Mouse (Mus musculus) mature B cell (primary cell): Measurements from ENCODE around the gene Sppl2b.

Source experiments
- in situ Hi-C: fragments of 300-500 bp; cut with MboI; formaldehyde crosslinking; loops from 2 replicates; pipeline ENCODE4 v1.14.3; 2019

Sppl2b gene

DNA sequence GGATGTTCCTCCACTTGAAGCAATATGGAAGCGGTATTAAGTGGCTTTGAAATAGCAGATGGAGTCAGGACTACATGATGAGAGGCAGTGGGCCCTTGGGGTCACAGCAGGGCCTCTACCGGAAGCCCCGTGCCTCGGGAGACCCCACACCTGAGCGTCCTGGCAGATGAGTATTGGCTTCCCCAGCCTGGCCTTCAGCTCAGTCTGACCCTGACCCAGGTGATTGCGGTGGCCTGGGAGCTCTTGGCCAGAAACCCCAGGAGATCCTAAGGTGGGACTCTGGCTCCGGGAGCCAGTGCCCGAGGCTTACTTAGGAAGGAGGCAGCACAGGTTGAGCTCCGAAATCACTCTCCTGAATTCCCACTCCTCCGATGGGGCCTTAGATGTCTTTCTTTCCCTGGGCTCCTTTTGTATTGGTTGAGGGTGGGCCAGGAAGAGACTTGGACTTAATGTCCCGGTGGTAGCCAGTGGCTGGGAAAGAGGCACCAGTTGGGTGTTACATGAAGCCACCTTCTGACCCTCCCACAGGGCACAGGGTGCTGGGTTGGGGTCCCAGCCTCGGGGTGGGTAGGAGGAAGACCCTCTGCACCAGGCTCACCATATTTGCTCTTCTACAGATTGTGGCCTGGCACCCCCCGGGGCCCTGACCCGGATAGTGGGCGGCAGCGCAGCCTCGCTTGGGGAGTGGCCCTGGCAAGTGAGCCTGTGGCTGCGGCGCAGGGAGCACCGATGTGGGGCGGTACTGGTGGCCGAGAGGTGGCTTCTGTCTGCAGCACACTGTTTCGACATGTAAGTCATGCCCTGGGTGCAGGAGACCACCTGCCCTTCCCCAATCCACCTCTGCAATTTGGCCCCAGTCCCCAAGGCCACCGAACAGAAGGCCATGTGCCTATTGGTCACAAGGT lies 41.8 kb downstream of the Sppl2b start:
- in situ Hi-C loops, result no loop called here

DNA sequence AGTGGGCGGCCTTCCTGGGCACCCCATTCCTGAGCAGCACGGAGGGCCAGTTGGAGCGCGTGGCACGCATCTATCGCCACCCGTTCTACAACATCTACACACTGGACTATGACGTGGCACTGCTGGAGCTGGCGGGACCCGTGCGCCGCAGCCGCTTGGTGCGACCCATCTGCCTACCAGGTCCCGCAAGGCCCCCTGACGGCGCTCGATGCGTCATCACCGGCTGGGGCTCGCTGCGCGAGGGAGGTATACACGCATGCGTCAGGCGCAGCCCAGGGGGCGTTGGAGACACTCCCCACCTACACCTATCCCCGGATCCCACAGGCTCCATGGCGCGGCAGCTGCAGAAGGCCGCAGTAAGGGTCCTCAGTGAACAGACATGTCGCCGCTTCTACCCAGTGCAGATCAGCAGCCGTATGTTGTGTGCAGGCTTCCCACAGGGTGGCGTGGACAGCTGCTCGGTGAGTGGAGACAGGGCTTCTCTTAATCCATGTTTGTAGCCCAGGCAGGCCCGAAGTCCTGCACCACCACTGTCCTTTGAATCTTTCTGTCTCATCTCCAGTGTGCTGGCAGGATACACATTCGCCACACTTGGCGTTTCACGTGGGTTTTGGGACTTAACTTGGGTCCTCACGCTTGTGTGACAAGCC lies 42.9 kb downstream of the Sppl2b start:
- in situ Hi-C loops, result no loop called here

DNA sequence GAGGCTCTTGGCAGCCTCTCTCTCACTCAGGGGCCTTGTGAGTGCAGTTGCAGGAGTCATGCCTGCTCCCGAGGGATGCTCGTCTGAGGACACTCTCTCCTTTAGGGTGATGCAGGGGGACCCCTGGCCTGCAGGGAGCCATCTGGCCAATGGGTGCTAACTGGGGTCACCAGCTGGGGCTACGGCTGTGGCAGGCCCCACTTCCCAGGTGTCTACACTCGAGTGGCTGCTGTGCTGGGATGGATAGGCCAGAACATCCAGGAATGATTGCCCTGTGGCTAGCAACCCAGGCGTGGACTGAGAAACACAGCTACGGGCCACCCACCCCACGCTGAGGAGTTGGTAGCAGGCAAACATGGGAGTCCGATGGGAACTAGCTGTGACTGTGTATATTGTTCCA lies 44.0 kb downstream of the Sppl2b start:
- in situ Hi-C loops, result no loop called here

DNA sequence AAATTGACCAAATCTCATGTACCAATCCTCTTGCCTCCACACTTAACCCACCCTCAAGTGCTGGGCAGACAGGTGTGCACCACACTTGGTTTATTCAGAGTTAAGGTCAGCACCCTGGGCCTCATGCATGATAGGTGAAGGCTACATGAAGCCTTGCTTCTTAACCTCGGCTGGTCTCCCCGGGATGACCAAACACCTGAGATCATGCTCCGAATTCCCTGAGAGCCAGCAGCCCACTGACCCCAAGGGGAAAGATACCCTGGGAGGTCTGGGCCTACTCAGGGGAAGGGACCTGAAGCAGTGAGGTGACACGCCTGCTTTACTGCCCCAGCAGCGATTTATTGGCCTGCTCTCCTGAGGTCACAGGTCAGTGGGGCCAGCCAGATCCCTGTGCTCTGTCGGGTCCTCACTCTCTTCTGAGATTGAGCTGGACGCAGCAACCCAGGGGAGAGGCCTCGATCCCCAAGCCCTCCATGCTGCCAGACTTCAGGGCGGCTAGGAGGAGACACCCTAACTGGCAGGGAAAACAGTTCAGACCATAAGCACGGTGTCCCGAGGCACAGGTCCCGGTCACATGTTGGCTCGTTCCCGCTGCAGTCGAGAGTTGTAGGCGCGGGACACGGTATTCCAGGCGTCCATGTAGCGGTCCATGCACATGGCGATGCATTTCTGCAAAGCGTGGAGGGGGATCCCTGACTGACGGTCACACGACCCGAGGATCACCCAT lies 44.7 kb downstream of the Sppl2b start:
- in situ Hi-C loops, result no loop called here

DNA sequence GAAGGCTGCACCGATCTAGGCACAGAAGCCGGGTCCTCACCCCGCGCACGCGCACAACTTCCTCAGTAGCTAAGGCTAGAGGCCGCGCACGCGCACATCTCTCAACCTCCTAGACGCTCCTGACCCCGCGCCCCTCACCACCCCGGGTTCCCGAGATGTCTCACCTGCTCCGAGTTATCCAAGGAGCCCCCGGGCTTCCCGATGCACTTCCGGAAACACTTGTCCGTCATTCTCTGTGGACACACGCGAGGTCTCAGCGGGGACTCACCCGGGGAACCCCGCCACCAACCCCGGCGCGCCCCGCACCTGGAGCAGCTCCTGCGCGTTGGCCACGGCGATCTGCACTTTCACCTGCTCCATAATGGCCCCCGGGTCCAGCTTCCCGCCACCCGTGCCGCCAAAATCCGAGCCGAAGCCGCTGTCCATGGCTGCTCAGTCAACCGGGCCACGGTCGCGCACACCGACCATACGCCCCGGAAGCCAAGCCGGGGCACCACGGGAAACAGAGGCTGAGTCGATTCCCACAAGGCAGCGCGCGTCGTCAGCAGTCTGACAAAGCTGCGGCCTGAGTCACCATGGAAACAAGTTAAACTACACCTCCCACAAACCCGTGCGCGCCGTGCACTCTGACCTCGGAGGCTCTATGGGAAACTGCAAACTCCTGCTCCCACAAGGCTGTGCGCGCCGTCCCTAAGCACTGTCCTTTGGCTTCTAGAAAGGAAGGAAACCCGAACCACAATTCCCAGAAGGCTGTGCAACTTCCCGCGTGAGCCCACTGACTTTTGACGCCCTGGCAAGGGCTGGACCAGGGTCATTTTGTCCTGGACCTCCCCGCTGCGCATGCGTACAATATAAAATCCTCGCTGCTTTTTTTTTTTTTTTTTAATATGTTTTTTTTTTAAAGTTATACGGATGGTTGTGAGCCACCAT lies 45.5 kb downstream of the Sppl2b start, which contains the start of gene Timm13:
TSS of gene Timm13 (minus strand) at position 652 of the 930 bp plus-strand sequence.
- in situ Hi-C loops, result no loop called here

DNA sequence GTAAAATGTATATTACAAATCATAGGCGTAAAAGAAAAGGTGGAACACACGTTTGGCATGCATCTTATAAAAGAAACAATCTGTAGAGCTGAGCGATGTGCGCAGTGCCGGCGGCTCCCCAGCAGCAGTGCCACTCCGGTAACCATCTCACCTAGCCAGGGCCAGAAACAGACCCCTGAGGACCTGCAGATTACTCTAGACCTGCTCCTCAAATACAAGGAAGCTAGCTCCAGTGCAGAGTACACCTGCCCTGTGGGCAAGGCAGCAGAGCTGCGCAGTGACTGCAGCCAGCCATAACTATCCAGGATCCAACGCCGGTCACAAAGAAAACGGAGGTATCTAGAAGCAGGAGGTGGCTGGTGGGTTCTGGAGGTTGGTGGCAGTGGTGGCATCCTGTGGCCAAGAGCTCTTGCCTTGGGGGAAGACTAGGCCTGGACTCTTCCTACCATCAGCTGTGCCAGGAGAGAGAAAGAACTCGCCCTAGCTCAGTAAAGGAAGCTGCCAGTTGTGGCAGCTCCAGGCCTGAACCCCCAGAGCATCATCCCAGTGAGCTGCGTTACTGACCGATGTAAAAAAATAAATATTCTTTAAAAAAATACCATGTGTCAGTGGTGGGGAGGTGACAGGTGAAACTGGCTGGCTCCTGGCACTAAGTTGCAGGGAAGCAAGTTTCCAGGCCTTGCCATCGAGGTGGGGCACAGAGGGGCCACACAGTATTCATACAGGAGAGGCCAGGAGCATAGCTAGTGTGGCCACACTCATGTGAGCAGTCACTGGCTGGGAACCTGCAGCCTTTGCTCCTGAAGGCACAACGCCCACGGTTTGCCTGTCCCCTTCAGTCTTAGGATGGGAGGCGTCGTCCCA lies 46.6 kb downstream of the Sppl2b start:
- in situ Hi-C loops, result no loop called here

DNA sequence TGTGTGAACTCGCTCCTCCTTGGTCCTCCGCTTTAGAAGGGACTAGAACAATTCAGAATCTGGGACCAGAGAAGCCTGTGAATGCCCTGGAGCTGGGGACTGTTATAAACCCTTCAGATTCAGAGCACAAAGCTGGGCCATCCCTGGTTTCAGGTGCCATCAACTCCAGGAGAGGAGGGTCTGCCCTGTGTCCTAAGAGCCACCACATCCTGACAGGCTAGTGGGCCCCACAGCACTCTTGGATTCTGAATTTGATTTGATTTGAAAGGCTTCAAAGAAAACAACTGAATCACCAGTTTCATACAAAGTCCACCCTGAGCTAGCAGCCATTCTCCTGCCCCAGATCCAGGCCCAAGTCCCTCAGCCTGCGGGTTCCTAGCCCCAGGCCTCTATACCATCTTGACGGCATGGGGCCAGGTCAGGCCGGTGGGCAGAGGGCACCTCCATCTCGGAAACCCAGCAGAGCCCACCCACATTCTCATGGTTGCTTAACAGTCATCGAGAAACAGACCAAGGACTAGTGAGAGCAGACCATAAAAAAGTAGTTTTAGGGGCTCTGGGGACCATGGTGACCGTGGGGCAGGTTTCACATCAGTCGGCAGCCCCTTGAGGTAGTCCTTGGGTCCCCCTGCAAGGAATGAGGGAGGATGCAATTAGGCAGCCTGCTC lies 47.3 kb downstream of the Sppl2b start:
- in situ Hi-C loops, result no loop called here

DNA sequence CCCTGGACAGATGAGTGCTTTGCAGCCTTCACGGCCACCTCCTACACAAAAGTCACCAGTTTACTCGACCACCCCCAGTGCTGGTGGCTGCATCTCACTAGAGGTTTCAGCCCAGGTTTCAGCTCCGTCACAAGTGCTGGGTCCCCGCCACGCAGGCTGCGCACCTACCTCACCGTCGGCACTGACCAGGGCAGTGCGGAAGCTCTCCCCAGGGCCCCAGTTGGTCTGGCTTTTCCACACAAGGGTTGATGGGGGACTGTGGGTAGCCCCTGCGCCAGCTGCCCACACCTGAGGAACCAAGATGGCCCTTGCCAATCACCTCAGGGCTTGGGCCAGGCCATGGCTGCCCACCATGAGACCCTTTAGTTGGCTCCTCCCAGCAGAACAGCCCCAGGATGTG lies 48.2 kb downstream of the Sppl2b start:
- in situ Hi-C loops, result no loop called here

DNA sequence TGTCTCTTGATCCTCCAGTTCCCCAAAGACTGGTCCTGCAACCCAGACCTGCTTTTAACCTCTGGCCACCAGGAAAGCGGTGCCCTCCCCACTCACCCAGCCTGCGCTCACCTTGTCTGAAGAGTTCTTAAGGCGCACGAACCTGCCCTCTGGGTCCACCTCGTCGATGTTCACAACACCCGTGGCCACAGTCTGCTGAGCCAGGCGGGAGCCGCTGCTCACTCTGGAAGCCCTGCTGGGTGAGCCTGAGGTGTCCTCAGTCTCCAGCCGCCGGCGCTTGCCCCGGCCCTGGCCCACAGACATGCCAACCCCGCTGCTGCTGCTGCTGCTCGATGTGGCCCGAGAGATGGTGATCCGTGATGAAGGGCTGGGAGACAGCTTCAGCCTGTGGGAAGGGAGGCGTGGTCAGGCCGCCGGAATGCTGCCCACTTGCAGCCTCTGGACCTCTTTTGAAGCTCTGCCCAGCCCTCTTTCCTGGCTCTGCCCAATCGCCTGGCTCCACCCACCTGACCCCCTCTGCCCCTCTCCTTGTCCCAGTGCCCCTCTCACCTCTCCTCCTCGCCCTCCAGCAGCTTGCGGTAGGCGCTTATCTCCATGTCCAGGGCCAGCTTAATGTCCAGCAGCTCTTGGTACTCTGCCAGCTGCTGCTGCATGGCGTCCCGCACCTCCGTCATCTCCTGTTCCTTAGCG lies 49.1 kb downstream of the Sppl2b start:
- in situ Hi-C loops, result no loop called here

DNA sequence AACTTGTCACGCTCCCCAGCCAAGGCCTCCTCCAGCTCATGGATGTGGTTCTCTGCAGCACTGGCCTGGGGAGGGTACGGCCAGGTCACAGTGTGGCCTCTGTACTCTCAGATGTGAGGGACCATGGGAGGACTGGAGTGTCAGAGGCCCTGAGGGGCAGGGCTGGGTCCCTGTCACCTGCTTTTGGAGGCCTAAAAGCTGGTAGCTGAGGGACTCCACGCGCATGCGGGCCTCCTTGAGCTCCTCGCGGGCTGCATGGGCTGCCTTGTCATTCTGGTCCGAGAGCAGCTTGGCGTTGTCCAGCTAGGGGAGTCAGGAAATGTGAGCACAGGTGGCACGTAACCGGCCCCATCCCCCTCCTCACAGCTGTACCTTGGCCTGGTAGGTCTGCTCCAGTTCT lies 49.6 kb downstream of the Sppl2b start:
- in situ Hi-C loops, result no loop called here

DNA sequence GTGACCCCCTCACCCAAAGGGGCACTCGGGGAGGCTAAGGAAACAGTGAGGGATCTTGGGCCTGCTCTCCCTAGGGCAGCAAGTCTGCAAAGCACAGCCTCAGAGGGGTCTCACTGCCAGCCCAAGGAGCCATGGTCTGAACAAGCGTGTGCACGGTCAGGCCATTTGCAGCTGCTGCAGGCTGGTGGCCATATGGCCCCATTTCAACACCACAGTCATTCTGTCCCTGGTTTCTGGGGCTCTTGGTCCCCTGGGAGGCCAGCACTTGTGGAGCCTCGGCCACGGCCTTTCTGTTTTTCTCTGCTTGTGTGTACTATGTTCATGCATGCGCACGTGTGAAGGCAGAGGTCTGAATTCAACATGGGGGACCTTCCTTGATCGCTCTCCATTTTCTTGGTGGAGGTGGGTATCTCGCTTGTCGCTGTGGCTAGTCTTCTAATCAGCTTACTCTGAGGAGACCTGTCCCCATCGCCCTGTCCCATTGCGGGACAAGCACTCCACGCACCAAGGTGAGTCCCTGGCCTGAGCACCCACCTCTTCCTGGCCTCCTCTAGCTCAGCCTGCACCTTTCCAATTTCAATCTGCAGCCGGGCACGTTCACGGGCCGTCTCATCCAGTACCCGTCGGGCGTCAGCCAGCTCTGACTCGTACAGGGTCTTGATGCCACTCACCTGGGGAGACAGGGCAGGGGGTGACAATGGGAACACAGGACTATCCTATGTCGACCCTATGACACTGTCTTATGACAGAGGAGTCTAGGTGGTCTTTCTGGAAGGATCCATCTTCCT lies 54.5 kb downstream of the Sppl2b start:
- in situ Hi-C loops, result no loop called here

DNA sequence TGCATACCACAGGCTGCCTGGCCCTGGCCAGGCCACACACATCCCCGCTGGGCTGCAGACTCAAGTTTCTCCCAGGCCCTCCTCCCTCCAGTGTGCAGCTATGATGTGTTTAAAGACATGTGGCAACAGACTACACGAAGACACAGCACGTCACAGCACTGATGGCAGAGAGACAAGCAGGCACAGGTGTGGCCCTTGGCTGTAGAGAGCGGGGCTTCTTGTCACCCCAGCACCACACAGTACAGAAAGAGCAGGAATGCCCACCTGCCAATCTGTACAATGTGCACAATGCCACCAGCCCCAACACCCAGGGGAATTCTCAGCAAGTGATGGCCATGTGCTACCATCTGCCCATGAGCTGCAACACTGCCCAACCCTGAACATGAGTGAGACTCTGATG lies 56.3 kb downstream of the Sppl2b start:
- in situ Hi-C loops, result no loop called here

DNA sequence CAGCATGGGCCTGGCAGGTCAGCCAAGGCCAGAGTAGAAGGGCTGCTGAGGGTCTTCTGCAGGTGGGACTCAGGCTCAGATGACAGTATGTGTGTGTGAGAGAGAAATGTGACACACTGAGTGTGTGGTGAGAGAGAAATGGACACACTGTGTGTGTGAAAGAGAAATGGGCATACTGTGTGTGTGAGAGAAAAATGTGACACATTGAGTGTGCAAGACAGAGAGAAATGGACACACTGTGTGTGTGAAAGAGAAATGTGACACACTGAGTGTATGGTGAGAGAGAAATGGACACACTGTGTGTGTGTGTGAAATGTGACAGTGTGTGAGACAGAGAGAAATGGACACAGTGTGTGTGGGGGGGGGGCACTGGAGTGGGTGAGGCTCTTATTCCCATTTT lies 56.8 kb downstream of the Sppl2b start:
- in situ Hi-C loops, result no loop called here

DNA sequence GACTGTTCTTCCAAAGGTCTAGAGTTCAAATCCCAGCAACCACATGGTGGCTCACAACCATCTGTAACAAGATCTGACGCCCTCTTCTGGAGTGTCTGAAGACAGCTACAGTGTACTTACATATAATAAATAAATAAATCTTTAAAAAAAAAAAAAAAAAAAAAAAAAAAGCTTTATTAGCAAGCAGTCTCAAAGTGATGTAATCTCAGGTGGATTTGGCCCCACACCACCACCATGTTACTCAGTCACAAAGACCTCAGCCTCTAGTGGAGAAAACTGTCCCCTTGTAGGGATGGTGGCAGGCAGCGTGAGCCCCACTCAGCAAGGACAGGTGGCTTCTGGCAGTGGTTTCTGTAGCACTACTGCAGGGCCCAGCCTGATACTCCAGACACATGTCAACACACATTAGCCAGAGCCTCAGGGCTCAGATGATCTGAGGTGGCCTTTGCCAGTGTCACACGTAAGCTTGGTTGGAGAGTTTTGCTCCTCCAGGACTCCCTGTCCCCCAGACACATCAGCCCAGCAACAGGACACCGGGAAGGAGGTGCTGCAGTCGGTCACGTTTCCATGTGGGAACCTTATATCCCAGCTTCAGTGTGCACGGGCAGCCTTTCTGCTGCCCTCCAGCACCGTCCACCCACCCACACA lies 58.4 kb downstream of the Sppl2b start:
- in situ Hi-C loops, result no loop called here

DNA sequence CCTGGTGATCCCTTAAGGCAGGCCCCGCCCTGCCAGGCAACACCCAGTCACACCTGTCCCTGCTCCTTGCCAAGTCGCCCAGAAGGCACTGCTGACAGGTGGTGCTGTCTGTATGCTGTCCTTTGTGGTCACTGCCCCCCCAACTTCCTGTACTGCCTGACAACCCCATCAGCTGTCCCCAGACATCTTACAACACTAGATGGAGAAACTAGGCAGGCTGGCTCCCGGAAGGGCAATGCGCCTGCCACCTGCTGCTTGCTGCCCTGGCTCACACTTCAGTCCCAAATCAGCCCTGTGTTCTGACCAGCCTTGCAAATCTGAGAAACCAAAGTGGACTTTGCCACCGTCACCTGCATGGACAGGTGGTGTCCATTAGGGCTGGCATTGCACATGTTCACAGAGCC lies 59.2 kb downstream of the Sppl2b start:
- in situ Hi-C loops, result no loop called here

DNA sequence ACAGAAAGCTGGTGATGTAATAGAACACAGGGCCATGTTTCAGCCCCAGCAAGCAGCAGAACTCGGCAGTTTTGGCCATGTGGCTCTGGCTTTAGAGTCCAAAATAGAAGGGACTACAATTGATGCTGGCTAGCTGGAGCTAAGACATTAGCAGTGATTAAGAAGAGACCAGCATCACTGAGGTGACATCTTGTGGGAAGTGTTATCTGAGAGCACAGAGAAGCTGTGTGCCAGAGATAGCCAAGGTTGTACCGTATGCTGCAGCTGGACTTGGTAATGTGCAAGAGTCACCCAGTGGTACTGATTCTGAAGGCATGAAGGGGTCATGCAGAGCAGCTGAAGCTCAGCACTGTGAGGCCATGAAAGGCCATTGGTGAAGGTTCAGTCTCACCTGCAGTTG lies 60.2 kb downstream of the Sppl2b start:
- in situ Hi-C loops, result no loop called here

DNA sequence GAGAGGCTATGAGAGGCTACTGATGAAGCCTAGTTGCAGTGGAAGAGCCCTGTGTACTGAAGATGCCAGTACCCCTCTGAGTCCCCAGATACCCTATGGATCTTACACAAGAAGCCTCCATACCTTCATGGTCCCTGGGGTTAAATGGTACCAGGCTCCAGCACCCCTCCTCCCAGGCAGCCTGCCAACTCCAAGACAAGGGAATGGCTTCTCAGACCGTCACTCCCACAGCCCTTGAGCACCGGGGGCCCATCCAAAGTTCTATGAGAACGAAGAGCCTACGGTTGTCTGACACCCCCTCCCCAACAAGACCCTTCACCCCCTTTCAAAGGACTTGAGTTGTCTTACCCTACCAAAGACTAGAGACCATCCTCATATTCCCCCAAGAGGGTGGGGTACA lies 60.7 kb downstream of the Sppl2b start:
- in situ Hi-C loops, result no loop called here

DNA sequence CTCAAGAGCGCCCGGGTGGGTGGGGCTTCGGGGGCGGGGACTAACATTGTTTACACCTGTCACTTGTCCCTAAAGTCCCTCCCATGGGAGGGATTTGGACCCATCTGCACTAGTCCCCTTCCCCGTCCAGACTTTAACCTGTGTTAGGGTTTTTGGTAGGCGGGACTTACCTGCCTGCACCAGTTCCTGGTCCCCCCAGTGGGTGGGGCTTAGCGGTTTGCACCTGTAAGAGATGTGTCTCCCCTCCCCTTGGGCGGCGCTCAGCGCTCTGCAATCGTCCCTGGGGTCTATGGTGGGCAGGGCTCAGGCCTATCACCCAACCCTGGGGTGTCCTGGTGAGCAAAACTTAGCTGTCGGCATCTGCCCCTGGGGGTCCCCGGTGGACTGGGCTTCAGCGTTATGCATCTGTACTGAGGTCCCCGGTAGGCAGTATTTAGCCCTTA lies 62.3 kb downstream of the Sppl2b start:
- in situ Hi-C loops, result no loop called here
